Mouse (Mus musculus) cerebellum, postnatal 25 days (tissue): ENCODE results near the gene Smu1.

Source experiments
- DNase-seq, 2 experiments: peaks; one replicate each; pipeline ENCODE4 v3.0.0; 2021; ENCODE audit warnings: mixed read lengths in 2 of 2

Gene Smu1

GRCm38 (mm10) chr4:40735351-40735750 lies 22.4 kb downstream of the Smu1 start:
- no peak for DNase-seq

GRCm38 (mm10) chr4:40731262-40731661 lies 26.5 kb downstream of the Smu1 start:
- DNase-seq = no peak

DNA sequence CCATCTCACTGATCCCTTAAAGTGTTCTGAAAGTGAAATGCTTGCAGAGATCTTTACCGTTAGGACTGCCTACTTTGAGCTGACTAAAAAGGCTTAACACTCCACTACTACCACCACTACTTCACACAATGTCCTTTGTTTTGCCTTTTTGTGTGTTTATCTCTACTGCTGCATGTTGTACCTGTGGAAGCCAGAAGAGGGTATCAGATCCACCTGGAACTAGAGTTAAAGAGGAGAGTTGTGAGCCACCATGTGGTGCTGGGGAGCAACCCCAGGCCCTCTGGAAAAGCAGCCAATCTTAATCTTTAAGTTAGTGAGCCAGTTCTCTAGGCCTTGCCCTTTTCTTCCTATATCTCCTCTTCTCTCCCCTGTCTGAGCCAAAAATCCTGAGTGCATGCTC lies 30.5 kb downstream of the Smu1 start:
- no peak for DNase-seq

- no peak for DNase-seq
Observed at GRCm38 (mm10) chr4:40725554-40725953, 32.2 kb downstream of the Smu1 start.

DNA sequence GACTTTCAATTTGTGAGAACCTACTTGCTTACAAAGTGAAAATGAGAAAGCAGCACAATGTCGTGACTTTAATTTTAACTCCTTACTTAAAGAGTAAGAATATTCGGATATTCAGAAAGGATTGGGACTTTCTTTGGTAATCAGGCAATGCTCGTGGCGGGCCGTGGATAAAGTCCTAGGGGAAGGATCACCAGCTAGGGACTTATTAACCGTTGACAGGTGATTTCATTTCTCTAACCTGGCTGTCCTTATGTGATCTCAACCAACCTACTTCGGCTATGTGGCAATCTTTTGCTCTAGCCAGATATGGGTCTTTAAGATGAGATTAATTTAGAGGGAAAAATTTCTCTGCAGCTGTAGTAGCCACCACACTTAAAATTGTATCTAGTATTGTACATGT lies 32.6 kb downstream of the Smu1 start:
- DNase-seq = no peak

DNA sequence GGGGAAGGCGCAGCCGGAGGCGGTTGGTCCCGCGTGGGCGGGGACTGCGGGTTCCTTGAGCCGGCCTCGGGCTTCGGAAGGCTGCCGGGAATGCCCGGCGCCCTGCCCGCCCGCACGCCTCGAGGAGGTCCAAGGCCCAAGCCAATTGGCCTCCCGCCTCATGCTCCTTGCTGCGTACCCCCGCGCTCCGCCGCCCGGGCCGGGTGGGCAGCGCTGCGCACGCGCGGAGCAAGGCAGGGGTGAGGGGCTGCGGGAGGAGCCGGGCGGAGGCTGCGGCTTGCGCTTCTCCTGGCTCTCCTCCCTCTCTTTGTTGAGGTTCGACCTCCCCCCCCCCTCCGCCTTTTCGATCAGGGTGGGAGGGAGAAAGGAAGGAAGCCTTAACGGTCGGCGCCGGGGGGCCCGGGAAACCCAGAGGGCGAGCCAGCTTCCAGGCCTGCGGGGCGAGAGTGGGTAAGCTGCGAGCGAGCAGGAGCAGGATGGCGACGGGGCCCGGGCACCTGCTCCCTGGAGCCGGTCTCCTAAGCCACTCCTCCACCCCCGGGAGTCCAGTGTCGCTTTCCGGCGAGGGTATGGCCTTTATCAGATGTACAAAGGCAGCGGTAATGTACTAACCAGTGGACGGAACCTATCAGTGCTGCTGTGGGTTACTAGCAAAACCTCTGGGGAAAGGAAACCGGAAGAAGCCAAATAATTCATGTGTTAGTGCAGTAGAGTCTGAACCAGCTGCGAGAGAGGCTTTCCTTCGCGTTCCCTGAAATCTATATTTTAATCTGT lies 34.8 kb downstream of the Smu1 start:
- DNase-seq = peak in 1 of 2 experiments; percentile 87

- peak; percentile 99 for DNase-seq
Observed at GRCm38 (mm10) chr4:40722011-40722666, 35.6 kb downstream of the Smu1 start, which contains the start of gene Dnaja1. Gene Dnaja1, plus strand, starts transcription at chr4:40722150.

DNA sequence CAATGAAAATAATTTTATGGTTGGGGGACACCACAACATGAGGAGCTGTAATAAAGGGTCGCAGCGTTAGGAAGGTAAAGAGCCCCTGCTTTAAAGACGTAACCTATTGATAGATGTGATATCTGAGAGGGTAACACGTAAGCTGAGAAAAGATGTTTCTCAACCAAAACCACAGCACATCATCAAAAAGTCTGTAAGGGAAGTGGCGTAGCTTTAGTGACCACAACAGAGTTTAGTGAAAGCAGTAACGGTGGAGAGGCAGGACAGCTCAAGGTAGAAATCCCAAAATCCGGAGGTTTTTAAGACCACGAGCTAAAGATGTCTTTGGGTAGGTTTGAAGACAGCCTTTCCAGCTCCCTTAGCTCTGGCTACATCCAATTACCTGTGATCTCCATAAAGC lies 36.8 kb downstream of the Smu1 start:
- no peak for DNase-seq

GRCm38 (mm10) chr4:40717141-40717540 lies 40.6 kb downstream of the Smu1 start:
- DNase-seq = no peak

- peak; percentile 21 to 27 for DNase-seq
Observed at GRCm38 (mm10) chr4:40703710-40704275, 53.9 kb downstream of the Smu1 start.

DNA sequence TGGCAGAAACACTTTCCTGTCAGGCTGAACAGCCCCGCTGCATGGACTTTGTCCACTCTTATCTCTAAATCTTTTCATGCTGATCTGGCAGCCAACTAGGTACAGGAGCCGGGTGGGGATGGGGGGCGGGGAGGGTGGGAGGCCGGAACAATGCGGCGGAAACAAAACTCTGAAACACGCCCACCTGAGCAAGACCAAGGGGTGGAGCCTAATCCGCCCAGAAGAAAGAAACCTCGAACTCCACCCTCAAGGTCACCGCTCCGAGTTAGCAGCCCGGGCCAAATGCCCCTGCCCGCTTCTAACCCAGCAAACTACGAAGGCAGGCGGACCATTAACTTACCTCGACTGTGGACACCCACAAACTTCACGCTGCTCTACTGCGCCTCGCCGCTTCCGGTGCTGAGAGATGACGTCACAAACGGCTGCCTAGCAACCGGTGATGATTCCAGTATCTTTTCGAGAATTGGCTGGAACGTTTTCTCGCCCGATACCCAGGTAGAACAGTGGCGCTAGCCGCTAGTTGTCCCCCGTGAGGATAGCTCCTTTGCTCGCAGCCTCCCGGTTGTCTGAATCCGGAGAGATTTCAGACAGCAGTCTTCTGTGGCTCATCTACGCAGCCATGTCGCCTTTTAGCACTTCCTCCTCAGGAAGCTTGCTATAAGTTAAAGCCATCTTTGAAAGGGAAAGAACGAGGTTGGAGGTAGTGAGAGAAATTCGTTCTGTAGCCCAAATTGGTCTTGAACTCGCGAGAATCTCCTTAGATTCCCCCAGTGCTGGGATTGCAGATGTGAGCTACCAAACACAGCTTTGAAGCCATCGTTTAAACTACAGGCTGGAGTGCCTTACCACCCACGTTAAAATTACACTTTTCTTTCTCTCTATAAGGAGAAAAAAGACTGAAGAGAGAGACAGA lies 54.7 kb downstream of the Smu1 start, which contains the start of gene Aptx:
Gene Aptx, minus strand, starts transcription at position 398 of the 913 bp plus-strand sequence.
- peak; percentile 96 to 99 for DNase-seq

GRCm38 (mm10) chr4:40701796-40702195 lies 55.9 kb downstream of the Smu1 start:
- DNase-seq = no peak

- no peak for DNase-seq
Observed at GRCm38 (mm10) chr4:40700216-40700615, 57.5 kb downstream of the Smu1 start.

DNA sequence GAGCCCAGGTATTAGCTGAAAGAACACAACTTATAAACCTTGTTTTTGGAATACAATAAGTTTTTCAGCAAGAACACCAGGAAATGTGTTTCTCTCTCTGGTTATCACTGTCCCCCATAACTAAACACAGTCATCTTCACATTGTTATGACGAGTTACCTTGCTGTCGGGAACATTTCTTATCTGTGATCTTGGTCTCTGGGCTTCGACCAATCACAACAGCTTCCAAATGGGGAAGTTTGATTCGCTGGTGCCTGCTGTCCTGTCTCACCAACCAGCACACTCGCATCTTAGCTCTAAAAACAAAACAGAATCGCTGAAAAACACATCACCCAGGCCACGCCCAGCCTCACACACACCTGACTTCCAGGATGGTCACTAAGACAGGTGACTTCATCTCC lies 60.7 kb downstream of the Smu1 start:
- DNase-seq = no peak

DNA sequence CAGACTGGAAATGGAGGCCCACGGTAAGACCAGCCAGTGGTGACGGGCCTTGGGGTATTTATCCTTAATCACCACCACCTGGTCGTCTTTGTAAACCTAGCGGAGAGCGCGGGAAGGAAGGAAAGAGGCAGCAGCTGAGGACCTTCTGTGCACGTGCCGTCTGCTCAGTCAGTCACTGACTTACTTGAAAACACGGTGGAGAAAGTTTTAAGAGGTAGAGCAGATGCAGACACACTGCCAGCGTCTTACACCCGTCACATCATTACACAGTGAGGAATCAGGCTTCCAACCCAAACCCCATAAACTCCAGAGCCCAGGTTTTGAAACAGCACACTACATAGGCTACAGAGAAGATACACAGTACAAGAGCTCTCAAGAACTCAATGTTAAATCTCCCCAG lies 66.6 kb downstream of the Smu1 start:
- DNase-seq = no peak
